In the genomic region with DNA sequence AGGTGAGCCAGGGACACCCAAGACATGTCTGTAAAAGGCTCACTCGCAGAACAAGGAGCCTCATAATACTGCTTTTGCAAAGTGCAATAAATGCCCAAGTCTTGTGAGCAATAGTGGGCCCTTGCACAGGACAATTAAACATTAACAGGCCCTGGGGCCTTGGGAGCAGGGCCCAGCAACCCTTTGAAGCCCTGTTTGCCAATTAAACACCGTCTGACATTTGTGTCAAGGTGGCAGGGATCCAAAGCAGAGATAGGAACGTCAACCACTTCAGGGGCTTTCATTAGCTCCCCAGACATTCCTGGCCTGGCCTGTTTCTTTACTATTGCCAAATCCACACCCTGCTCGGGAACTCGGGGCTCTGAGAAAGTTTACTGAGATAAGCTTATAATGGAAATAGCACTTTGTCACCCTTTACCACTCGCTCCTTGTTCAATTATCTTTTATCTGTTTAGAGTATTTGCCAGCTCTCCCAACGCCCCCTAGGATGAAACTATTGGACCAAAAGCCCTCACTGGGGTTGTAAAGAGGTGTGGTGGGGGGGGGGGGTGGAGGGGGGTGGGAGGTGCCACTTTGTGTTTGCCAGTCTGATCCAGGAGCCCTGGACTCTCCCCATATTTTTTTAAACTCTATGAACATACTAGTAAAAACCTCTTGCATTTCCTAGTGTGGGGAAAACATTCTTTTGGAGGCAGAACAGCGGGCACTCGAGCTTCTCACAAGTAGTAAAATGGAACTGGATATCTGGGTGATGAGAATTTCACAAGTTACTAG, we compare ENCODE assay signal across 8 mouse cellular contexts.
A peak's percentile ranks its signal among the peaks of the same experiment; 100 is the strongest.
DNase-seq lines count a peak whose midpoint lies in the region; ATAC-seq and TF ChIP-seq lines count a peak whose summit lies in the region.

No protein-coding gene starts in this region.

- TF ChIP-seq CTCF in midbrain, postnatal 0 days (IDR thresholded peaks at IDR 0.05): no peak

- H3K9ac ChIP-seq in midbrain, postnatal 0 days (replicated peaks; ENCODE audit: low read length, poor library complexity, severe bottlenecking): no peak overlapping the region
- H3K9ac ChIP-seq in limb, embryonic 13.5 days: no peak overlapping the region
- no peak overlapping the region for H3K9ac ChIP-seq in stomach, embryonic 15.5 days

- 64% methylated on average over 9 of the region's 9 CpGs for WGBS in midbrain, embryonic 10.5 days
- 50% methylated on average over 9 of the region's 9 CpGs for WGBS in midbrain, postnatal 0 days
- WGBS in limb, embryonic 13.5 days: 11% methylated on average over 9 of the region's 9 CpGs
- 22% methylated on average over 9 of the region's 9 CpGs for WGBS in stomach, embryonic 15.5 days

- ATAC-seq in midbrain, postnatal 0 days (ENCODE audit: low FRiP score): no peak
- ATAC-seq in limb, embryonic 13.5 days (ENCODE audit: low FRiP score, low read depth): peak; percentile 59
- peak; percentile 92 for ATAC-seq in stomach, embryonic 15.5 days (ENCODE audit: insufficient read depth, low FRiP score, low read depth)
- no peak for ATAC-seq in erythroid progenitor cell, adult 5-6 weeks (replicated peaks; ENCODE audit: low FRiP score, poor library complexity, severe bottlenecking)
- no peak for ATAC-seq in activated CD4-positive, CD25-positive, alpha-beta regulatory T cell, adult 4 months

- H3K9me3 ChIP-seq in midbrain, embryonic 10.5 days (replicated peaks): no peaks in the 10 kb centered on the region
- H3K9me3 ChIP-seq in midbrain, postnatal 0 days (ENCODE audit: low read length): no peaks in the 10 kb centered on the region
- no peaks in the 10 kb centered on the region for H3K9me3 ChIP-seq in limb, embryonic 13.5 days
- no peaks in the 10 kb centered on the region for H3K9me3 ChIP-seq in stomach, embryonic 15.5 days

- peak overlapping the region; percentile 76 for H3K27ac ChIP-seq in midbrain, embryonic 10.5 days (replicated peaks)
- H3K27ac ChIP-seq in midbrain, postnatal 0 days (ENCODE audit: low read depth, low read length): no peak overlapping the region
- H3K27ac ChIP-seq in limb, embryonic 13.5 days: no peak overlapping the region; the same call in 1 of the 2 replicates
- H3K27ac ChIP-seq in stomach, embryonic 15.5 days: peak overlapping the region; percentile 67

- H3K4me3 ChIP-seq in midbrain, embryonic 10.5 days: no peak overlapping the region
- H3K4me3 ChIP-seq in midbrain, postnatal 0 days (ENCODE audit: low read depth, low read length): no peak overlapping the region
- H3K4me3 ChIP-seq in limb, embryonic 13.5 days: no peak overlapping the region
- H3K4me3 ChIP-seq in stomach, embryonic 15.5 days (replicated peaks): no peak overlapping the region

- DNase-seq in midbrain, embryonic 10.5 days (ENCODE audit: low spot score): no peak
- no peak for DNase-seq in midbrain, postnatal 0 days (ENCODE audit: low spot score)
- peak; percentile 14 to 45 for DNase-seq in heart, postnatal 14 days
- no peak for DNase-seq in left cerebral cortex, adult 18-20 months (ENCODE audit: low spot score in 2 of 2)

- H3K4me2 ChIP-seq in midbrain, postnatal 0 days (ENCODE audit: low read depth, low read length, poor library complexity, severe bottlenecking): no peak overlapping the region
- H3K4me2 ChIP-seq in limb, embryonic 13.5 days (replicated peaks): no peak overlapping the region
- H3K4me2 ChIP-seq in stomach, embryonic 15.5 days: no peak overlapping the region; the same call in 1 of the 2 replicates

- intact Hi-C loops in heart, postnatal 14 days (cut with DNase I): no loop called here

- H3K27me3 ChIP-seq in midbrain, embryonic 10.5 days (ENCODE audit: low read depth, poor library complexity, severe bottlenecking): no peaks in the 10 kb centered on the region
- H3K27me3 ChIP-seq in midbrain, postnatal 0 days (ENCODE audit: insufficient read depth, low read length): no peaks in the 10 kb centered on the region
- H3K27me3 ChIP-seq in limb, embryonic 13.5 days: no peaks in the 10 kb centered on the region
- H3K27me3 ChIP-seq in stomach, embryonic 15.5 days (replicated peaks): no peaks in the 10 kb centered on the region

- H3K4me1 ChIP-seq in midbrain, embryonic 10.5 days: peaks cover 27% of the 10 kb centered on the region
- H3K4me1 ChIP-seq in midbrain, postnatal 0 days (ENCODE audit: insufficient read depth, low read length): no peaks in the 10 kb centered on the region
- peaks cover 18% of the 10 kb centered on the region for H3K4me1 ChIP-seq in limb, embryonic 13.5 days
- no peaks in the 10 kb centered on the region for H3K4me1 ChIP-seq in stomach, embryonic 15.5 days

- H3K36me3 ChIP-seq in midbrain, embryonic 10.5 days: no peaks in the 10 kb centered on the region
- no peaks in the 10 kb centered on the region for H3K36me3 ChIP-seq in midbrain, postnatal 0 days (ENCODE audit: insufficient read depth, low read length)
- no peaks in the 10 kb centered on the region for H3K36me3 ChIP-seq in limb, embryonic 13.5 days
- no peaks in the 10 kb centered on the region for H3K36me3 ChIP-seq in stomach, embryonic 15.5 days

Comparison
In these comparisons a context has a peak if more than half of its experiments do, and no peak if none do; other contexts are left out.
1. H3K27ac ChIP-seq: peak in midbrain, embryonic 10.5 days (single experiment) and stomach, embryonic 15.5 days (single experiment); none in midbrain, postnatal 0 days (single experiment) and limb, embryonic 13.5 days (single experiment).
2. DNase-seq: peak in heart, postnatal 14 days (2 of 2); none in midbrain, embryonic 10.5 days (single experiment), midbrain, postnatal 0 days (single experiment) and left cerebral cortex, adult 18-20 months (0 of 2).
3. ATAC-seq: peak in limb, embryonic 13.5 days (single experiment) and stomach, embryonic 15.5 days (single experiment); none in midbrain, postnatal 0 days (single experiment), erythroid progenitor cell, adult 5-6 weeks (single experiment) and activated CD4-positive, CD25-positive, alpha-beta regulatory T cell, adult 4 months (single experiment).